Mouse (Mus musculus) adrenal gland, adult 2 months (tissue): ENCODE results near the gene Mtf1. TPM values are rescaled to one million over a fixed set of nuclear protein-coding genes. Genes with fewer than 3 reads are reported as not detected.
A peak's percentile ranks its signal among the peaks of the same experiment; 100 is the strongest.

ENCODE experiments used
- DNase-seq: peaks from one replicate; pipeline ENCODE4 v3.0.0; 2021
- long read RNA-seq: library from polyadenylated mRNA; stranded (forward); transcript quantifications from one replicate; pipeline ENCODE4 v2.0.0, GENCODE M21; 2021
- polyA plus RNA-seq: library from polyadenylated mRNA; depleted of rRNA; stranded (reverse); fragments of >200 nt; gene quantifications from 2 replicates; pipeline ENCODE4 v1.2.3, GENCODE M21; 2012; rRNA removed
- total RNA-seq, 2 experiments: library from RNA; stranded (reverse); gene quantifications; 2 replicates each; pipeline ENCODE4 v1.2.3; 2021

Mtf1 gene
- total RNA-seq (10 to 100 TPM; 22.8 to 25.3 TPM), polyA plus RNA-seq (5.5 and 7.1 TPM in 2 replicates)
- long read RNA-seq, full-length matches to known transcripts = 6 of 8 reads
- long read RNA-seq, partial matches to known transcripts = 1 of 8 reads
- long read RNA-seq, other reads (novel, unspliced or antisense) = 1 of 8 reads

DNA sequence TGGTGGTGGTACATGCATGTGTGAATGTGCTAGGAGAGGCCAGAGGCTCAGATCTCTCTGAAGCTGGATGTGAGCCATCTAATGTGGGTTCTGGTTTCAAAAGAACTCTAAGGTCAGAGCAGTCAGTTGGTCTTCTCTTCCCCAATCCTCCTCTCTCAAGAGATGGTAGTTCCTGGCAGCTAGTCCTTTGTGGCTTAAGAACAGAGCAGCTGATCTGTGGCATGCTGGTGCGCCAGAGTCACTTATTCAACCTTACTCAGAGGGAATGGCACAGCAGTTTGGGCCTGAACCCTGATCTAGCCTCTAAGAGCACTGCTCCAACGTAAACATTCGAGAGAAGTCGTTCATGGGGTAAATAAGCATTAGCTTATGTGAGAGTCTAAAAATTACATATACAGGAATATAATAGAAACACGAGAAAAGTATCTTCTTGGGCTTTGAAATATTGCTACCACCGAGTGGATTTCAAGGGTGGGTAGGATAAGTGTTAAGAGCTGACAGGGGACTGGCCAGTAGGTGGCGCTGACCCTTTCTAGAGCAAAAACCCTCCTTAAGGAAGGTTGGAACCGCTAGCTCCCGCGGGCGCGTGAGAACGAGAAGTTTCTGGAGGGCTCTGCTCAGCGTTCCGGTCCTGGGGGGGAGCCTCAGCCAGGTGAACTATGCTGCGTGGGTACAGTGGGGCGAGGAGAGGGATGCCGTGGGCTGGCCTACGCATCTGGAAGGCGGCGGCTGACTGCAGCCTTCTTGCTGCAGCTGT is at the start of gene Mtf1:
TSS of gene Mtf1 (plus strand) at position 553 of the 757 bp plus-strand sequence.
- peak; percentile 83 for DNase-seq

DNA sequence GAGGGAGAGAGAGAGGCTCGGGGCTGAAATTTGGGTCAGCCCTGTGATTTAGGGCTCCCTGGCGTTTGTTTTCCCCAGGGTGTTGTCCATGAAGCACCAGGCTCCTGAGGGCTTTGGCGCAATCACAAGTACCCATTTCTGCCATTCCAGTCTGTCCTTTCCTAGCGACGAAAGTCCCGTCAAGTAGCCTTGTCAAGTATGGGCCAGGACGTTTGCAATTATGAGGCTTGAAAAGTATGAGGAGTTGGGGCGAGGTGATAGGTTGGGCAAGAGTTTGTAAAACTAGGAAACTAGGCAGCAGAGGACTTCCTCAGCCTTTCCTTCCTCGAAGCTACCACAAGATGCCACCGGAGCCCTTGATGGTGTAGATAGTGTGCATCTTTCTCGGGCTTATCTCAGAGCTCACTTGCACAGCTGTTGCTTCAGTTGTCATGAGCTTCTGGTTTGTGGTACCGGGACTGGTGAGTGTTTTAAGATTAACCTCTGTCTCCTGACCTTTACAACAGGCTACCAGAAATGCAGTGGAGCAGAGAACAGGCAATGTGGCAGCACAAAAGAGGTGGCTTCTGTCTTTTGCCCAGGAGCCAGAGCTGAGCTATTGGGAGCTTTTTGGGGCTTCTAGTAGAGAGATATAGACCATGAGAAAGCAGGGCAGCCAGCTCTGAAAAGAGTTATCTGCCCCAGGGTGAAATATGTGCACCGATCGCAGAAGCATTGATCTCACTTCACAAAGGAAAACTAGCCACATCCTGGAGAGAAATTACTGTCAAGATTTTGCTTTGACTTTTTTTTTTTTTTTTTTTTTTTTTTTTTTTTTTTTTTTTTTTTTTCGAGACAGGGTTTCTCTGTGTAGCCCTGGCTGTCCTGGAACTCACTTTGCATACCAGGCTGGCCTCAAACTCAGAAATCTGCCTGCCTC is 49.4 kb upstream of the Mtf1 start:
- no peak for DNase-seq

DNA sequence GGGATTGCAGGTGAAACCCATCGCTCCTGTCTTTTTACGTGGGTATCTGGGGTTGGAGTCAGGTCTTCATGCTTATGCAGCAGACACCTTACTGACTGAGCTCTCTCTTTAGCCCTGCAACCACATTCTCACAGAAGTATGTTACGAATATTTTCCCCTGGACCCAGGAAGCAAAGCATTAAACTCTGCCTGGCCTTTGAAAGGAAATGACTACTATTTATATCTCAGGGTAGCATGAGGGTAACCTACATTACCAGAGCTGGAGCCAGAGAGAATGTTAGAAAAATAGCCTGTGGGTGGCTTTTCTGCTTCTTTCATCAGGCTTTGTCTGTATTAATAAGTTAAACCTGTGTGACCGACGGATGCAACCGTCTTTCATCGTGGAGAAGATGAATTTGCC is 46.4 kb upstream of the Mtf1 start:
- DNase-seq = no peak

DNA sequence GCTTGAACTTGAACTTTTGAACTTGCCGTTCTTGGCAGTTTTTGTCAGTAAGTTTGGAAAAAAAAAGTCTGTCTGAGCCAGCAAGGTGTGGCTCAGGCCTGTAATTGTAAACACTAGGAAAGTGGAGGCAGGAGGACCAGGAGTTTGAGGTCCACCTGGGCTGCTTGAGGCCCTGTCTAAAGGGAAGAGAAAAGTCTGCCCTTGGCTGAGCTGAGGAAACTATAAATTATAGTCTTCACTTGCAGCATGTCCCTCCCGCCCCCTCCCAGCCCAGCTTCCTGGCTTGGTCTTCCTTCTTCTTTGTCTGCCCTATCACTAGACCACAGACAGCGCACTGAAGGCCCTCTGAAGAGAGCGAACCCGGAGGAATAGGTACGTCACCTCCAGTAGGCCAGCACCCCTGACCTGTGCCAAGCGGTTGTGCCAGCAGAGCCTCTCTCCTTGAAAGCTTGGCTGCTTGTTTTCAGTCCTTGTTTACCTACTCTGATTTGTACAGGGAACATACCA is 42.5 kb upstream of the Mtf1 start:
- DNase-seq = peak; percentile 64

DNA sequence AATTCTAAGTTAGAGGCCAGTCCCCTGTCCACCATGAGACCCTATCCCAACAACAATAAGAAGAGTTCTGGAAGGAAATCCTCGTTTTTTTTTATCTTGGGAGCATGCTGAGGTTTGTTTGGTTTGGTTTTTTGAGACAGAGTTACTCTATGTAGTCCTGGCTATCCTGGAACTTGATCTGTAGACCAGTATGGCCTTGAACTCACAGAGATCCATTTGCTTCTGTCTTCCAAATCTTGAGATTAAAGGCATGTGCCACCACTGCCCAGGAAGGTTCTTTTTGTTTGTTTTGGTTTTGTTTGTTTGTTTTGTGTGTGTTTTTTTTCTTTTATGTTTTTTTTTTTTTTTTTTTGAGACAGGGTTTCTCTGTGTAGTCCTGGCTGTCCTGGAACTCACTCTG is 40.7 kb upstream of the Mtf1 start:
- no peak for DNase-seq

DNA sequence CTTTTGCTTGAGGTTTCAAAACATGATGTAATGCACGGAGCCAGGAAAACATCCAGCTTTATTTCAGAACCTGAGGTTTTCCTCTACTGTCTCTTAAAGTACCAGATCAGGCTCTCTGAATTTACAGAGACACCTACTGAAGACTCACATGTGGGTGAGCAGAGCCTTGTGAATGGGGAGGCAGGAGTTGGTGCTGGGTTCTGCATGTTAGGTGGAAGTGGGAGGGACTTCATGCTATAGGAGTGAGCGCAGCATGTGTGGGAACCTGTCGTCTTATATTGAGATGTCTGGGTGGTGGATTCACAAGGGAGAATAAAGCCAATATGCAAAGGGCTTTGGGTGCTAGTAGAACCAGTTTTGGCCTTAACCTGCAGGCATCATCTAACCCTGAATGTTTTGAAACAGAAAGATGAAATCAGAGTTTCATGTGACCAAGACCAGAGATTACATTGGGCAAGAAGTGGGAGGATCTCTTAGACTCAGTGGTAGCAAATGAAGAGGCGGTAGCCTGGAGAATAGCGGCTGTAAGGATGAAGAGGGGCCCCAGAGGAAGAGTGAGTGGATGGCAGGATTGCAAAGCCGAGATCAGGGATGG is 38.9 kb upstream of the Mtf1 start:
- DNase-seq = no peak

DNA sequence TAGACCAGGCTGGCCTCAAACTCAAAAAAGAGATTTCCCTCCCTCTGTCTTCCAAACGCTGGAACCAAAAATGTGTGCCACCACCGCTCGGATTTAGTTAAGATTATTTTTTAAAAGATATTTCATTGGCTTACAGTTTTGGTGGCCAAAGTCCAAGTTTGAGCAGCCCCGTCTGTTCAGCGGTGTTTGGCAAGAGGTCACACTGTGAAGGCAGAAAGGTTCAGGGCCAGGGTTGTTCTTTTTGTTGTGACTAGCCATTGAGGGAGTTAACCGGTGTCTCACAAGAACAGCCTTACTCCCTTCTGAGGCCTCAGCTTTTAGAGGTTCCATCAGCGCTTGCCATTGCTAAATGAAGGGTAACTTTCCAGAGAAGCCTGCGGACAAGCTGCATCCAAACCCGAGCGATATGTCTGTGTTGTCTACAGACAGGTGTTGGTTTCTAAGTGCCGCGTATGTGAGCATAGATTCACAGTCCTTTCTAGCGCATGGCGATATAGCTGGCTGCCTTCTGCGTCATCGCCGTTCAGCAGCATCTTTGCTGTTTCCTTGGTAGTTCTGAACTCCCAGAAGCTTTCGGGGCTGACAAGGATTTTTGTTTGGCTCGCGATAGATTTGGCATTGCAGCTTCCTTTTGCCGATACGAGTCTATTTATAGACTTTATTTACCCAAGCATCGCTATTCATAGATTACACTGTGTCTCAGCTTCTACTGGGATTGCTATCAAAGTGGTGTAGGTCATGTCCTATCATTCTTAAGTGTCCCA is 35.9 kb upstream of the Mtf1 start:
- DNase-seq = no peak

DNA sequence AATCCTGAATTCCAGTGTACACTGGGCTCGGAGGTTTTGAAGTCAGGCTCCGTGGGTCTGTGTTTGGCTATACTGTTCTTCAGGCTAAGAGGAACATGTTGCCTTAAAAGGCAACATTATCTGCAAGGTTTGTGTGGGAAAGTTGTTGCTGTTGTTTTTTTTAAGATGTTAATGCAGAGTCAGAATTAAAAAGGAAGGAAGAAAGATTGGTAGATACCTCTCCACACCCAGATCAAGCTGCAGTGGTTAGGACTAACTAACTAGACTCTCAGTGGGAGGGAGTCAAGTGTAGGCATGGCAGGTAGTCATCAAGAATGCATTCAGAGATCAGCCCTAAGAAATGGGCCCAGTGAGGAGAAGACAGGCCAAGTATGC is 35.4 kb upstream of the Mtf1 start:
- no peak for DNase-seq

DNA sequence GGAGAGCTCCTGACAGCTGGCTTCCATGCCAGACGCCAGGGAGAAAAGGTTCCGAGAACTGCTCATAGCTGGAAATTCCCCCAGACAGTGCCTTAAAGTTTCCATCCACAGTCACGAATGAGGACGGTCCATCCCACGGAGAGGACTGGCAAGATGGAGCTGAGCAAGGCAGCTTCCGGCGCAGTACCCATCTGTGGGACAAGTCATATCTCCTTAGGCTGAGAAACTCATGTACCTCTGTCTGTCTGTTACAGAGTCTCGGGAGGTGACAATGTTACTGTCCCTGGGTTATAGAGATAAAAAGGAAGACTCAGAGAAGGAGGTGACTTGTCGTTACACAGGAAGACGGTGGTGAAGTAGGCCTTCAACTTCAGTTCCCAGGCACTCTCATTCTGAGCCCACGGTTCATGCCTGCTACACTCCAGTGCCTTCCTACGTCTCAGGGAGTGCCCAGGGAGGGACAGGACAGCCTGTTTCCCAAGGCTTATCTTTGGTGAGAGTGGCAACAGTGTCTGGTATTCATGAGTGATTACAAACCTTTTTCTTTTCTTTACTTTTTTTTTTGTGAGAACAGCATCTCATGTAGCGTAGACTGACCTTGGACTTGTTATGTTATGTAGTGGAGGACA is 32.8 kb upstream of the Mtf1 start:
- DNase-seq = no peak

DNA sequence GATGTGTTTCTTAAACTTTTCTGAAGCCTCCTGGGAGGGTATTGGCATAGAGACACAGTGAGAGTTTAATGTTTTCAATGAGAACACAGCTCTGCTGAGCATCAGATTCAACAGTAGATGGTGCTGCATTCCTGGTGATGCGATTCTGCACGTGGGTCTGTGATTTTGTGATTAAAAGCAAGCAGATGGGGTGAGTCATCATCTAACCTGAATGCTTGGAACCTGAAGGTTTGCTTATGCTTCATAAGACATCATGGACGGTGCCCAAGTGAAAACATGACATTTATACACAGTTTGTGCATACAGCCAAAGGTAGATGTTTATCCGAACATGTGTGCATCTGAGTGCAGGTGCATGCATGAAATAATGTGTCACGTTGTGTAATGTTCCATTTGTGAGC is 31.3 kb upstream of the Mtf1 start:
- DNase-seq = no peak

DNA sequence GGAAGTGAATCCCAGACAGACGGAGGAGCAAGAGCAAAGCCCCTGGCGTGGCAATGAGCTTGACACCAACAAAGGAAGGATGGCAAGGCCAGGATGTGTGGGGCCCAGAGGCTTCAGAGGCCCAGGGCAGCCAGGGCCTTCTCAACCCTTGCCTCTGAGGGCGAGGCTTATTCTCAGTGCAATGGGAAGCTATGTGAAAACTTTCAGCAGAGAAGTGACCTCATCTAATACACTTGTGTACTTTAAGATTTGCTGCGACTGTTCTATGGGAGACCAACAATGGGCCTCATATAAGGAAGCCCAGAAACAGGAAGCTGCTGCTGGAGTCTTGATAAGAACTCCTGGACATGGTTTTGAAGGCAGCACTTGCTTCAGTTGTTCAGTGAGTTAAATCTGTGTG is 29.8 kb upstream of the Mtf1 start:
- DNase-seq = no peak

DNA sequence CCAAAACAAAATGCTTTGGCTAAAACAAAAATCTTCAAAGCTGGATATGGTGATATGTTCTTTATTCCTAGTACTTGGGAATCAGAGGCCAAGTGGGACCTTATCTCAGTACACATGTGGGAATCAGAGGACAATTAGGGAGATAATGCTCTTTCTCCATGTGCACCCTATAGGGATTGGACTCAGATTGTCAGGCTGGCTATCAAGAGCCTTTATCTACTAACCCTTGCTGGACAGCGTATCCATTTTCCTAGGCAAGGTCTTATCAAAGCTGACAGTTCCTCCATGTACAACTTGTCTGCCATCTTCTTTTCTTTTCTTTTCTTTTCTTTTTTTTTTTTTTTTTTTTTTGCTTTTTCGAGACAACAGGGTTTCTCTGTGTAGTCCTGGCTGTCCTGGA is 28.5 kb upstream of the Mtf1 start:
- no peak for DNase-seq

DNA sequence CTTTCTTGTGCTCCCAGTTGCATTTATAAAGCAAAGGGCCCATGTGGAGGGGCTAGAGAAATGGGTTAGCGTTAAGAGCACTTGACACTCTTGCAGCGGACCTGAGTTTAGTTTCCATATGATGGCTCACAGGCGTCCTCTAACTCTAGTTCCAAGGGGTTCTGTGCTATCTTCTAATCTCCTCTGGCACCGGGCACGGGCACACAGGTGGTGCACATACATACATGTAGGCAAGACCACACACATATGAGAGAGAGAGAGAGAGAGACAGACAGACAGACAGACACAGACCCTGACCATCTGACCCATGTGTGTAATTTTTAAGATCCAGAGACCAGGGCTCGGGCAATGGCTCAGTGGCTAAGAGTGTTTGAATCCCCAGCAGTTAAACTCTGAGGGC is 27.9 kb upstream of the Mtf1 start:
- DNase-seq = no peak

DNA sequence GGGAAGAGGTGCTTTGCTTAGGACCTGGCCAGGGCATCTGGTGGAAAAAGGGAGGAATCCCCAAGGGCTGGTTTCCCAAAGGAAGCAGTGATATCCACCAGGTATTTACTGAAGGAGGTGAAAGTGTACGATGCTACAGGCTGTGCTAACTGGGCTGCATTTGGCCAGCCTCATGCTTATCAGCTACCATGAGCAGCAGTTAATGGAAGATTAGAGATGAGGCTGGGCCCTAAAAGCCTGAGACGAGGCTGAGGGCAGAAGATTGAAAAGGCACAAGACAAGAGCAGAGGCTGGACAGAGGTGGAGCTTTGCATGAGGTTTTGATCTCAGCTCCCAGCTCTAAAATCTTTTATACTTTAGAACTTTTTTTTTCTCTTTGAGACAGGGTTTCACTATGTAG is 27.5 kb upstream of the Mtf1 start:
- DNase-seq = no peak

DNA sequence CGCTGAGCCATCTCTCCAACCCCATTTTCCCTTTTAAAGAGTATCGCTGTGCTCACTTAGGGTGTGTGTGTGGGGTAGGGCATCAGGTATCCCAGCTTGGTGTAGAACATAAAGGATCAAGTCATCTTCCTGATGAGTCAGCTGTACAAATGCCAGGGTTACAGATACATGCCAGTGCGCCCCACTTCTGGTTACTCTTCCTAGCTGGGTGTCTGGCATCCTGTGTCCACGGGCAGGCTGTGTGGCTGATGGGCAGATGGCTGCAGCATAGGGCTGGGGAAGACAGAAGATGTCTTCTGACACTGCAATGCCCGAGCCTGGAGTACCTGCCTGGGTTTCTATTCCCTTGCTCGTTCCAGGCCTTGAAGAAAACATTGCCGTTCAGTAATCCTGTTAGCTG is 20.5 kb upstream of the Mtf1 start:
- DNase-seq = no peak

DNA sequence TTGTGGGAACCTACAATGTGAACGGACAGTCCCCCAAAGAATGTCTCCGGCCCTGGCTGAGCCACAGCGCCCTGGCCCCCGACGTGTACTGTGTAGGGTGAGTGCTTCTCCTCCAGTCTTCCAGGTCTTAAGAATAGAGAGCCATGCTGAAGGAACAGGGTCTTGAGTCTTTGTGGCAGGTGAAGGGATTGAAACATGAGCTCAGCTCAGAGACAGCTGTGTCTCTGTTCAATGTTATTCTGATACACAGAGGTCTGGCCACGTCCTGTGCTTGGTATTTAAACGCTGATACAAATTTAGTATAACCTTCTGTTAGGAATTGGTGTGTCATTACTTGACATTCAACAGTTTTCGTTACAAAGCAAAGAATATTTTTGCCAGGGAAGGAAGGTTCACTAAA is 19.5 kb upstream of the Mtf1 start:
- no peak for DNase-seq

DNA sequence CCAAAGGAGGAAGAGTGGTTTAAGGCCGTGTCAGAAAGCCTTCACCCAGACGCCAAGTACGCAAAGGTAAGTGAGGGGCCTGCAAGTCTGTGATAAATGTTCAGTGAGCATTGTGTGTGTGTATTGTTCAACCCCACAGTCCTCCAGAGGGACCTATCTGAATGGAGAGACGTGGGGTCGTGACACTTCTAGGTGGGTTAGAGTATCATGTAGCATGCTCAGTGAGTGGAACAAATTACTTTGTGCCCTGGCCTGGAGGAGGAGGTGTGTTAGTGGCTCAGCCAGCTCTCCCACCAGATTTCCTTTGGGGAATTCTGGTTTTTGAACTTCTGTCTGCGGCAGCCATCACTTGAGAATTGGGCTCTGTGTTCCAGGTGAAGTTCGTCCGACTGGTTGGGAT is 18.0 kb upstream of the Mtf1 start:
- DNase-seq = no peak

DNA sequence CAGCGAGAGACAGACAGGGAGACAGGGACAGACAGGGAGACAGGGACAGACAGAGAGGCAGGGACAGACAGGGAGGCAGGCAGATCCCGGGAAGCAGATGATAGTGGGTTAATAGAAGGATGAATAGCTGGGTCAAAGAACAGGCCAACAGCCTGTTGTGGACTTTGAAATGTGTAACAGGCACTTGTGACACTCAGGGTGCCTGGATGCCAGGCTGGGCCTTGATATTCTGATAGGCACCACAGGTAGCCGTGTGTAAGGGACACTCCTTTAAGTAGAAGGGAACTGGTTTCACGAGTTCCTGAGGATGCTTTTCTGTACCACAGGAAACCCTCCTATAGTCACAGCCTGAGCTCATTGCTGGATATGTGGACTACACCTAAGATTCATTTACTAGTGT is 11.9 kb upstream of the Mtf1 start:
- DNase-seq = no peak

DNA sequence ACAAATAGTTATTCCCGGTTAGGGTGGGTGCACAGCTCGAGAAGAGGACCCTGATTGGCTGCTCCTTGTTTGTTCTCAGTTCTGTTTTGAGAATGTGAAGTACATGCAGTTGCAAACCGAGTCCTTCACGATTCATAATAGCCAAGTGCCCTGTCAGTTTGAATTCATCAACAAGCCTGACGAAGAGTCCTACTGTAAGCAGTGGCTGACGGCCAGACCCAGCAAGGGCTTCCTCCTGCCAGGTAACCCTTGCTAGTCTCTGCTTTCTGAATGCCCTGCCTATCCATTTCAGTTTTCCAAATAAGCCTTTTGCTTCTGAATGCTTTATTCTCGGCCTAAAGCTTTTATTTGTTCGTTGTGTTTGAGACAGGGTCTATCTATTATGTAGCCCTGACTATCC is 9.8 kb upstream of the Mtf1 start:
- DNase-seq = no peak

DNA sequence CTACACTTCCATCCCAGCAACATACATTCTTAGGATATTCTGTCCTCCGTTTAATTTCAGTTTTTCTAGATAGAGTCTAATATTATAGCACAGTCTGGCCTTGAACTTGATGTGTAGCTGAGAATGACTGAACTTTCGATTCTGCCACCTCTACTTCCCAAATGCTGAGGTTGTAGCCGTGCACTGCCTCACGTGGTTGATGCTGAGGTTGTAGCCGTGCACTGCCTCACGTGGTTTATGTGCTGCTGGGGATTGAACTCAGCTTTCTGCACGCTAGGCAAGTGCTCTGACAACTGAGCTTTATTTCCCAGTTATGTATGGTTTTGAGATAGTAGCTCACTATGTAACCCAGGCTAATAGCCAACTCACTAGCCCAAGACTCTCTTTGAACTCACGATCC is 5.8 kb upstream of the Mtf1 start:
- no peak for DNase-seq

DNA sequence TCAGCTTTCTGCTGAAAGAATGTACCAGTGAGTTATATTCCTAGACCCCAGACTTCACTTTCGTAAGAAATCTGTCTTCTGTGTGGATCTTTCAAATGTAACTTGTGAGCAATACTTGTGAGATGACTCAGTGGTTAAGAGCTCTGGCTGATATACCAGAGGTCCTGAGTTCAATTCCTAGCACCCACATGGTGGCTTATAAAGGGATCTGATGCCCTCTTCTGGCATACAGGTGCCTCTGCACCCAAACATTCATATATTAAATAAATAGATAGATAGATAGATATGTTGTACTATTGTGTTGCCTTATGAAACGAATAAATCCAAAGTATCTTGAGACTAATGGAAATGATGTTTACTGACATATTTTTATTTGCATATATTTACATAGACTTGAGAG is 5.0 kb upstream of the Mtf1 start:
- DNase-seq = no peak
